Mouse (Mus musculus) yolk sac, embryonic 10.5 days (tissue): Measurements from ENCODE around the gene Gm15130.

Experiments used
- DNase-seq: peaks from one replicate; pipeline ENCODE4 v3.0.0-alpha.2; 2017; ENCODE audit warnings: low spot score

Gm15130 gene

DNA sequence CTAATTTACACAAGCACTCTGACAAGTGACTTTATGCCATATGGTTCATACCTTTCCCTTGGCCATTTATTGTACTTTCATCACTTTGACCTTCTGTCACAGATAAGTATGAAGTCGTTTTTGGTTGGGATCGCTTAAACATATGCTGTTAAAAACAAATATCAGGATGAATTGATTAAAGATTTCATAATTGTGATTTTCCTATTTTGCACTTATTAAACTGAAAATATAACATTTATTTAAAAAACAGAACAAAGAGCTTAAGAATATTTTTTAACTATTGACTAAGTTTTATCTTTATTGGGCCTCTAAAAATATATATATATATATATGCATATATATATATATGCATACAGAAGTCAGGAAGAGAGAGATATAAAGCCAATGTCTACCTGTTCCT, at the start of gene Gm15130:
Gene Gm15130 (minus strand): TSS at position 101 of the 400 bp plus-strand sequence.
- no peak for DNase-seq

DNA sequence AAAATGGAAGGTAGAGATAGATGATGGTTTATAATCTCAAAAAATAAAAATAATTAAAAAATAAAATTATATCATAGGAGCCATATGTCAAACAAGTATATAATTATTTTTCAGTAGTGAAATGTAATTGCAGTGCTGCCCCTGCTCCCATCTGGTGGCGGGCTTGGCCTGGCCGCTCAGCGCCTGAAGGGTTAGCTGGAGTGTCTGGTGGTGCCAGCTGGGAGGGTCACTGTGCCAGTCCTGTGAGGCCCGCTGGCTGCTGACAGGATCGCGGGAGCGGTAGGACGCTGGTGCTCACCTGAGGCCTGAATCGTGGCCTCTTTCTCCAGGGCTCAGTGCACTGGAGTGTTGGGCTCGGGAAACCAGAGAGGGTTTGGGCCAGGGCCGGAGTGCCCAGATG, 29.3 kb upstream of the Gm15130 start:
- no peak for DNase-seq

- DNase-seq: no peak
Observed at GRCm38 (mm10) chr2:111135739-111136138, 17.0 kb downstream of the Gm15130 start.

- DNase-seq: no peak
Observed at GRCm38 (mm10) chr2:111105882-111106281, 46.9 kb downstream of the Gm15130 start, which contains the start of gene Gm13941. Gm13941 (minus strand) TSS chr2:111105982.
